Mouse (Mus musculus): ENCODE data around the gene Hrasls. TPM values are rescaled to one million over a fixed set of nuclear protein-coding genes. Genes with fewer than 3 reads are reported as not detected.

Hrasls gene
- polyA plus RNA-seq (2015; fragmentation: Nextera tagmentation; extraction: Ambion mirVana) = not detected in 2 replicates

GRCm38 (mm10) chr16:29209605-29210411 is at the start of gene Hrasls:
Hrasls (plus strand) TSS chr16:29209695.

Other genes starting within 250 kb of the Hrasls start
- not detected in 2 replicates for gene Atp13a5, start 169.0 kb downstream of the Hrasls start, polyA plus RNA-seq (2015; fragmentation: Nextera tagmentation; extraction: Ambion mirVana)